Mouse (Mus musculus) stomach, postnatal 0 days (tissue): Measurements from ENCODE around the gene Shroom2. TPM values are rescaled to one million over a fixed set of nuclear protein-coding genes. Genes with fewer than 3 reads are reported as not detected.
A peak's percentile ranks its signal among the peaks of the same experiment; 100 is the strongest.
"Not testable (repeated sequence)": the region's sequence is repeated elsewhere in the genome, so short reads cannot be mapped to it uniquely, and the experiment has no call there.

Experiments used
- ATAC-seq: fragments of 200-750 bp; cut with Nextera tagmentation; 2 replicates; pipeline ENCODE4 v1.8.0; 2017; ENCODE audit not compliant: low FRiP score, low TSS enrichment
- DNase-seq: peaks from one replicate; pipeline ENCODE4 v3.0.0-alpha.2; 2016; ENCODE audit warnings: low spot score
- H3K27ac ChIP-seq: fragments of 300-500 bp; sonication (generic); replicated peaks from 2 replicates; pipeline ENCODE4 v1.5.1; 2014; ENCODE audit warnings: mild to moderate bottlenecking, control low read depth
- H3K27me3 ChIP-seq: fragments of 300-500 bp; sonication (generic); 2 replicates; pipeline ENCODE4 v1.6.1; 2014; ENCODE audit warnings: low read length; ENCODE audit not compliant: control insufficient read depth, insufficient read depth
- H3K36me3 ChIP-seq: fragments of 300-500 bp; sonication (generic); 2 replicates; pipeline ENCODE4 v1.6.1; 2014; ENCODE audit warnings: low read length, mixed read lengths; ENCODE audit not compliant: control insufficient read depth, insufficient read depth
- H3K4me1 ChIP-seq: fragments of 300-500 bp; sonication (generic); replicated peaks from 2 replicates; pipeline ENCODE4 v1.6.1; 2014; ENCODE audit warnings: antibody characterized with exemption; ENCODE audit not compliant: control insufficient read depth, insufficient read depth
- H3K4me2 ChIP-seq: fragments of 300-500 bp; sonication (generic); replicated peaks from 2 replicates; pipeline ENCODE4 v1.6.1; 2014; ENCODE audit warnings: low read depth, mild to moderate bottlenecking, control low read depth, moderate library complexity
- H3K4me3 ChIP-seq: fragments of 300-500 bp; sonication (generic); 2 replicates; pipeline ENCODE4 v1.5.1; 2014; ENCODE audit warnings: low read depth, low read length, control low read depth
- H3K9ac ChIP-seq: fragments of 300-500 bp; sonication (generic); 2 replicates; pipeline ENCODE4 v1.6.1; 2014; ENCODE audit warnings: mild to moderate bottlenecking, low read length, control low read depth, mixed read lengths
- H3K9me3 ChIP-seq: fragments of 300-500 bp; sonication (generic); 2 replicates; pipeline ENCODE4 v1.6.1; 2016; ENCODE audit warnings: low read length; ENCODE audit not compliant: control insufficient read depth
- CTCF ChIP-seq: IDR thresholded peaks from 2 replicates; pipeline ENCODE4 v1.5.1; 2016; ENCODE audit warnings: antibody characterized with exemption, low read depth, mild to moderate bottlenecking, moderate library complexity
- EP300 ChIP-seq: optimal IDR thresholded peaks from 2 replicates; pipeline ENCODE3; 2016; ENCODE audit warnings: antibody characterized with exemption
- WGBS: fragments of 180-500 bp; shearing (Covaris S2); extraction: QIAGEN DNeasy Blood & Tissue Kit; methylation state at CpG from one replicate; pipeline ENCODE4 v1.1.7; 2014; 5-methylcytosine and 5-hydroxymethylcytosine counted together
- polyA plus RNA-seq: library from polyadenylated mRNA; unstranded; fragments of >200 nt; fragmentation: Nextera tagmentation; extraction: Ambion mirVana; gene quantifications from 2 replicates; pipeline ENCODE4 v1.2.1, GENCODE M21; 2015

Shroom2 gene
- polyA plus RNA-seq, 1 experiment from 2014 or later, result 2.1 TPM

DNA sequence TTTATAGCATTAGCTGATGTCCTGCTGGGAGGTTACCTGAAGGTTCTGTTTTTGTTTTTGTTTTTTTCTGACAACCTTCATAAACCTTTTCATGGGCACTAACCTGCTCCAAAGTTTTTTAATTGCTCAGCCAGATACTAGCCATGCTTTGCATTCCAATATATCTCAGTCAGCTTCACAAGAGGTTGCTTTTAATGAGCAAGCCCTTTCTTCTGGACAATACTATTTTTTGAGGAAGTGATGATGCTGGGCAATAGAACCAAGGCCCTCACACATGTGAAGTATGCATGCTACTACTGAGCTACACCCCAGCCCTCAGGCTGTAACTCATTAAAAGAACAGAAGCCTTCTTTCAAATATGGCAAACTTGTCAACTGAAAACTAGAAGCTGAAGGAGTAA lies 52.6 kb downstream of the Shroom2 start:
- Histone ChIP-seq H3K27me3 (no peaks in the 10 kb centered on the region), H3K27ac (no peak overlapping the region), H3K36me3 (no peaks in the 10 kb centered on the region), H3K4me2 (no peak overlapping the region), H3K4me1 (no peaks in the 10 kb centered on the region), H3K9me3 (no peaks in the 10 kb centered on the region), H3K9ac (no peak overlapping the region), H3K4me3 (no peak overlapping the region)
- TF ChIP-seq EP300 (no peak), CTCF (no peak)
- ATAC-seq, result no peak
- no peak for DNase-seq

DNA sequence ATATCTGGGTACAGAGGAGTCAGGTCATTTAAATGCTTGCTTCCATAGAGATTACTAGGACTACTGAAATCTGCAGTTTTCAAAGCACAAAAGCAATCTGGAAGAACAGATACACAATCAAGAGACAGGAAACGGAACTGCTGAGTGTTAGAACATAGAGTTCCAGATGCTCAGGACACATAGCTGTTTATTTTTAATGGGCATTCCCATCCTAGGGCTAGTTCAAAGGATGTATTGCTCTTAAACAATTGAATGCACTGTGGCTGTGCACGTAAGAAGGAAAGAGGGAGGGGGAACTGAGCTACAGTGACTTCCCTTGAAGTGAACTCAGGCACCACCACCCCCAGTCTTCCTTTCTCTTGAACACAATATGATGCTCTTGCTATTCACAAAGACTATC lies 58.5 kb downstream of the Shroom2 start:
- ATAC-seq, H3K4me3 ChIP-seq, DNase-seq, H3K9me3 ChIP-seq, H3K9ac ChIP-seq, H3K4me2 ChIP-seq, H3K27ac ChIP-seq, H3K36me3 ChIP-seq, H3K27me3 ChIP-seq, H3K4me1 ChIP-seq: not testable (repeated sequence)
- WGBS, result 57% methylated on average over 2 of the region's 2 CpGs

DNA sequence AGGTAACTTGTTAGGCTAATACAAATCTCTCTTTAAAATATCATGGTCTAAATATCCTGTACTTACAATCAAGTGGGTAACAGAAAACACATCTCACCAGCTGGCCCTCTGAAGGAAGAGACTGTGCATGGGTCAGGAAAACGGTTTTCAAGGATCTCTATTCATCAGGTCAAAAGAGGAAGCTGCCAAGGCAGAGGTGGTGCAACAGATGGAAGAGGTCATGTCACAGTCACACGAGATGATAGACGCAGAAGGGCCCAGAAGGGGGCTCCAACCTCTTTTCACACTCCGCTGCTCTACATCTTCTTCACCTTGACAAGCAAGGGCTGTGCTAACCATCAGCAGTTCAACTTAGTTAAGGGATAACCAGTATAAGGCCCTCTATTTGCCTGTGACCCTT lies 60.9 kb downstream of the Shroom2 start:
- 51% methylated on average over 4 of the region's 4 CpGs for whole genome bisulfite sequencing
- Histone ChIP-seq H3K4me3 (no peak overlapping the region), H3K9me3 (no peaks in the 10 kb centered on the region), H3K9ac (no peak overlapping the region), H3K4me1 (no peaks in the 10 kb centered on the region), H3K27ac (no peak overlapping the region), H3K4me2 (no peak overlapping the region), H3K27me3 (no peaks in the 10 kb centered on the region), H3K36me3 (no peaks in the 10 kb centered on the region)
- DNase-seq, result no peak
- TF ChIP-seq EP300 (no peak), CTCF (no peak)
- no peak for ATAC-seq

DNA sequence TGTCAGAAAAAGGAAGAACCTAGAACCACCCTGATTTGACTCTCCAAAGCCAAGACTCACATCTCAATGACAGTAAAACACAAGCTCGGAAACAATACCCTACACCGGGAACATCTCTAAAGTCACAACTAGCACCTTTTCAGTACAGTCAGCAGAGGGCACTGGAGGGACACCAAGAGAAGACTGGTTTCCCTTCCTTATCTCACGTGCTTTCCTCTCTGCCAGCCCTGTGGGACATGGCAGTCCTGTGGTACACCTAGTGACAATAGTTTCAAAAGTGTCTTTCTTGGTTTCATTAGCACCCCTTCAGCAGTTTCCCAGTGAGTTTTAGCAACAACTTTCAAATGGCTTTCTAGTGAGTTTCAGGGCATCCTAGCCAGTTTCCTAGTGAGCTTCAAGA lies 63.9 kb downstream of the Shroom2 start:
- no peaks in the 10 kb centered on the region for H3K36me3 ChIP-seq
- H3K9me3 ChIP-seq, result no peaks in the 10 kb centered on the region
- TF ChIP-seq EP300, result no peak
- TF ChIP-seq CTCF, result peak; percentile 82
- WGBS, result 22% methylated on average over 3 of the region's 3 CpGs
- DNase-seq (peak; percentile 37), ATAC-seq (no peak)
- no peak overlapping the region for H3K27ac ChIP-seq
- no peaks in the 10 kb centered on the region for H3K27me3 ChIP-seq
- no peak overlapping the region for H3K9ac ChIP-seq
- no peak overlapping the region for H3K4me2 ChIP-seq
- no peak overlapping the region for H3K4me3 ChIP-seq
- H3K4me1 ChIP-seq, result no peaks in the 10 kb centered on the region

DNA sequence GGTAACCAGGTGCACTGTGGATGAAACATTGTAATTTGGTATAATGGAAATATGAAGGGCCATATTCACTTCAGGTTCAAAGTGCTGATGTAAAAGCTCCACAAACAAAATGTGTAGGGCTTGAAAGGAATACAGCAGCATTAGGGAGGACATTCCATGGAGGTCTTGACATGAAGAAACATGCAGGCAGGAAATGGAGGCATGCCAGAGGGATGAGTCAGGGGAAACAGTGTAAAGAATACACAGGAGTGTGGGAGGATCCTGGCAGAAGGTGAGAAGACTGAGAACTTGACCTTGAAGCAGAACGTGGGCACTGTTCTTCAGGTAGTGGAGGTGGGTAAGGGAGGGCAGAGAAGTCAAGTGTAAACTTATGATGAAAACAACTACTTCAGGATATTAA lies 65.6 kb downstream of the Shroom2 start:
- DNase-seq (no peak), ATAC-seq (no peak)
- no peaks in the 10 kb centered on the region for H3K36me3 ChIP-seq
- no peak overlapping the region for H3K4me3 ChIP-seq
- no peaks in the 10 kb centered on the region for H3K9me3 ChIP-seq
- WGBS, result 40% methylated on average over 1 of the region's 1 CpGs
- no peaks in the 10 kb centered on the region for H3K27me3 ChIP-seq
- no peak overlapping the region for H3K27ac ChIP-seq
- H3K4me2 ChIP-seq, result no peak overlapping the region
- no peaks in the 10 kb centered on the region for H3K4me1 ChIP-seq
- TF ChIP-seq EP300 (no peak), CTCF (no peak)
- no peak overlapping the region for H3K9ac ChIP-seq

DNA sequence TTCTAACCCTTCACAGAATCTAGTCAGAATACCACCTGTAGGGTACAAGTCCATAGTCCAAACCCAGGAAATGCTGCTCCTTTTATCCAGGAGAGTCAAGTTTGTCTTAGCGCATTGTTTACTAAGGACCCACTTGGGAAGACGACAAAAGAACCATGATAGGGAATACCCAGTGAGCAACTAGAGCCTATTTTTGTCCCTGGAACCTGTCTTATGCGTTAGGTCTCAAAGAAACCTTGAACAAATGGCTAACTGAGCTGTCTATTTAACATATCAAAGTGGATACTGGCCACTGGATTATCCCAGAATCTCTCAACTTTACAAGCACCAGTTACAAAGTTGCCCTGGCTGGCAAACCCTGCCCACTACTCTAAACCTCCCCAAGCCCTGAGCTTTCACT lies 67.6 kb downstream of the Shroom2 start:
- Histone ChIP-seq H3K9me3 (no peaks in the 10 kb centered on the region), H3K27ac (no peak overlapping the region), H3K4me2 (no peak overlapping the region), H3K27me3 (no peaks in the 10 kb centered on the region), H3K4me3 (no peak overlapping the region), H3K9ac (no peak overlapping the region), H3K4me1 (no peaks in the 10 kb centered on the region), H3K36me3 (no peaks in the 10 kb centered on the region)
- TF ChIP-seq CTCF (no peak), EP300 (no peak)
- DNase-seq (no peak), ATAC-seq (no peak)
- WGBS, result 70% methylated on average over 3 of the region's 3 CpGs
